Mouse (Mus musculus): ENCODE measurements around the gene Ankrd33b. TPM values are rescaled to one million over a fixed set of nuclear protein-coding genes. Genes with fewer than 3 reads are reported as not detected.

Ankrd33b gene
- total RNA-seq, 2 experiments from 2014 or later = 1.2 TPM

DNA sequence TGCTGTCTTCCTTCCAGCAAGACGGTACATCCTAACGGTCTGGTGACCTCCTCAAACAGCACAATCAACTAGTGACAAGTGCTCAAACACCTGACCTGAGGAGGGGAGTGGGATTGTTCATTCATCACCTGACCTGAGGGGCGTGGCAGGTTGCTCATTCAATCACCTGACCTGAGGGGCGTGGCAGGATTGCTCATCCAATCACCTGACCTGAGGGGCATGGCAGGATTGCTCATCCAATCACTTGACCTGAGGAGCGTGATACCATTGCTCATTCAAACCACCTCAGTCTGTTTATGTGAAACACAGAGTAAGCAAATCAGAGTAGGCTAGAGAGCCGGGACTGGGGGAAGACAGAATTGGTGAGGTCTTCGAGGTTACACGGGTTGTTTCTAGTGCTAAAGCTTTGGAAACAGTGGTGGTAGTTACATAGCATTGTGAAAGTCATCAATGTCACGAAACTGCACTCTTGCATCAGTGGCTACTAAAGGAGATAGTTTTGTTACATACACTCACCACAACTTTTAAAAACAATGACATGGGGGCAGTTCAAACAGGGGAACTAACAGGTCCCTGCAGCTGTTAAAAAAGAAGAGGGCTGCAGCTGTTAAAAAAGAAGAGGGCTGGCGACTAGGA, 28.8 kb downstream of the Ankrd33b start:
- no peak for DNase-seq

DNA sequence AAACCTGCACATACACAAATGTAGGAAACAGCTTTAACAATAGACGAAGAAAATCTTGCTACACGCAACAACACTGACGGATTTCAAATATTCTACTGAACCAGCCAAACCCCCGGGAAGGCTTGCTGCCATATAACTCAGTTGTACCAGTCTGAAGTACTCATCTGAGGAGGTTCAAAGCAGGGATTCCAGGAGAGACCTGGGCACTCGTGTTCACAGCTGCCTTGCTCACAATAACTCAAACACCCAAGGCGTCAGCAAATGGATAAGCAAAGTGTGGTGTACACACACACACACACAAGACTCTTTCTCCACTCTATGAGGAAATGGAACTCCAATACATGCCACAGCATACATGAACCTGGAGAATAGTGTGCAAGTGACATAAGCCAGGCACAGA, 29.5 kb downstream of the Ankrd33b start:
- DNase-seq = no peak

DNA sequence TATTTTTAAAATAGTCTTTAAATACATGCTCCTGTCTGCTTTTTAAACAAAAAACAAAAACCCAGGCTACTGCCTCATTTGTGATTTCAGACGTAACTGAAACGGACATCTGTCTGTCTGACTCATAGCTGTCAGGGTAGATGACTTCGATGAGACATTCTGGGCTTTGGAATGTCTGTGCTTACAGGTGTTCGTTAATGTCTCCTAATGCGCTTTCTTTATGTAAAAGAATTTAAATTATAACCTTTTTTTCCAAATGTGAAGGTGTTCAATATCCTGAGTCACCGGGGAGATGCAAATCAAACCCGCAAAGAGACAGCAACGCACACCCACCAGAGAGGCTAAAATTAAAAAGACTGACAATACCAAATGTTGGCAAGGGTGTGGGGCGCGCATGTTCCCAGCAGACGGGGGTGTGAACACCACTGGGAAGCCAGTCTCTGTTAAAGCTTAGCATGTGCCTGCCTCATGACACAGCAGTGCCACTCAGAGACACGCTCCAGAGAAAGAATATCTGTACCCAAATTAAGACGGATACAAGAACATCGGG, 30.3 kb downstream of the Ankrd33b start:
- no peak for DNase-seq

DNA sequence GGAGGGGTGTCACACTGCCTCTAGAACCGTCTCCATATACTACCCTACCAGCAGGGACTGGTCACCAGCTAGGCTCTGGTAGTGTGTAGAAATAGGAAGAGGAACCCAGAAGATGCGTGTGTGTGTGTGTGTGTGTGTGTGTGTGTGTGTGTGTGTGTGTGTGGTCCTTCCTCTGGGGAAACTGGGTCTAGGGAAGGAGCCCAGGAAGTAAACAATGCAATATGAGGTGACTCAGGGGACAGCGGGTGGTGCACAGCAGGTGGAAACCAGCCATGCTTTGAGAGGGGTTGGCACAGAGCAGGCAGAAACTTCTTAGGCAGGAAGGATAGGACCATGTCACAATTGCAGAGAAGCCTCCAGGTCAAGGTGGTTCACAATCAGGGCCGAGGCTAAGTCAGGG, 30.8 kb downstream of the Ankrd33b start:
- DNase-seq = no peak

DNA sequence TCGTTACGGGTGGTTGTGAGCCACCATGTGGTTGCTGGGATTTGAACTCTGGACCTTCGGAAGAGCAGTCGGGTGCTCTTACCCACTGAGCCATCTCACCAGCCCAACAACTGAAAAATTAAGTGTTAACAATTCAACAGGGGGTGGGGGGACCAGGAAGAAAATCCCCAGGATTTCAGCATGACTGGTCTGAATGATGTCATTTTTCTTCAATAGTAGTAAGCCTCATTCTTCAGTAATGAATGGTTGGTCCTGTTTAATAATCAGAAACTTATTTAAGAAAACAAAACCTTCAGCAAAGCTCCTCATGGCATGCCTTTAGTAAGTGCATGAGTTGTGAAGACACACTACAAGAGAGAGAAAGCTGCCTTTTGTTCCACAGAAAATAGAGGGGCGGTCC, 32.7 kb downstream of the Ankrd33b start:
- DNase-seq = no peak

DNA sequence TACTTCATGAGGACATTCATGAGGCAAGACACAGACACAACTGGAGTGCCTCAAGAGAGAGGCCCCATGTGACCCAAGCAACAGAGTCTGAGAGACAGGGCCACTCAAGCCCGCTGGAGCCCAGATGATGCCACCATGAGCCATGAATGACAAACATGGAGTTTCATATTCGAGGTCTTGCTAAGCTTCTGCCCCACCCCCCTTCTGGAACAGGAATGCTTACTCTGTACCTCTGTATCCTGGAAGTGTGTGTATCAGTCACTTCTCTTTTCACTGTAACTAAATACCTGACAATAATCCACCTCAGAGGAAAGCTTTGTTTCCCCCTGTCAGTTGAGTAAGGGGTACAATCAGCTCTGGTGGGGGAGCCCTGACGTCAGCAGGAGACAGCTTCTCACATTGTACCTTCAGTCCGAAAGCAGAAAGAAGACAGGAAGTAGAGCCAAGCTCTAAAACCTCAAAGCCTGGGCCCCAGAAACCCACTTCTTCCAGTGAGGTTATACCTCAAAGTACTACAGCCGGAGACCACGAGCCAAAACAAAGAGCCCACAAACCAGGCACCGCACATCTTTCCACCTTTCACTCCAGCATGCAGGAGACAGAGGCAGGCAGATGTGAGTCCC, 34.9 kb downstream of the Ankrd33b start:
- DNase-seq = no peak

DNA sequence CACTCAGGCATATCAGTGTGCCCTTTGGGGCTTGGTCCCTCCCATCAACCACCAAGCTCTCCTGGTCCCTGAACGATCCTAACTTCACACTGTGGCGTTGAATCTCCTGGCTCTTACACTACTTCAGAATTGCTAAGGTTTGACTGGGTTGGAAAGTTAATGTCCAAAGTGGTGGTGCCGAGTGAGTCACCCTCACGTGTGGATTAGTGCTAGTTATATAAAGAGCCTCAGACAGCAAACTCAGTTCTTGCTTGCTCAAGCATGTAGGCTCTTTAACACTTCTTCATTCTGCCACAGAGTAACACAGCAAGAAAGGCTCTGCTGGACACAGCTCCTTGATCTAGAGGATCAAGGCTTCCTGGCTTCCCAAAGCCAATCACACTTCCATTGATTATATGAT, 35.8 kb downstream of the Ankrd33b start:
- no peak for DNase-seq

DNA sequence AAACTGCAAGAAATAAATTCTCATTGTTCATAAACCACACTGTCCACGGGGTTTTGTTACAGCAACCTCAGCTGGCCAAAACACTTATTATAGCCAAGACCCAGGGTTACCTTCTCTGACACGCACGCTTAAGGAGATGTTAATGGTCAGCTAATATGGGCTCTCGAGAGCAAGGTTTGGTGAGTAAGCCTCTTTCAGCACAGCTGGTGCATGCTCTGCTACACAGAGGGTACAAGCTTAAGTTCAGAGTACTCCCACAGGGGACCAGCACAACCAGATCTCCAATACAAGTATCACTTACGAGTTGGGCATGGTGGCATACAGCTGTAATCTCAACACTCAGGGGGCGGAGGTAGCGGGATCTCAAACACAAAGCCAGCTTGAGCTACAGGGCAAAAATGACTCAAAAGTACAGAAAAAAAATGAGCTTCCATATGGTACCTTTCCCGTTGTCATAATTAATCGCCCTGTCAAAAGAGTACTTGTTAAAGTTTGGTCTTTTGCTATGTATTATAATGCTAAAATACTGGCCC, 39.4 kb downstream of the Ankrd33b start:
- DNase-seq = no peak

DNA sequence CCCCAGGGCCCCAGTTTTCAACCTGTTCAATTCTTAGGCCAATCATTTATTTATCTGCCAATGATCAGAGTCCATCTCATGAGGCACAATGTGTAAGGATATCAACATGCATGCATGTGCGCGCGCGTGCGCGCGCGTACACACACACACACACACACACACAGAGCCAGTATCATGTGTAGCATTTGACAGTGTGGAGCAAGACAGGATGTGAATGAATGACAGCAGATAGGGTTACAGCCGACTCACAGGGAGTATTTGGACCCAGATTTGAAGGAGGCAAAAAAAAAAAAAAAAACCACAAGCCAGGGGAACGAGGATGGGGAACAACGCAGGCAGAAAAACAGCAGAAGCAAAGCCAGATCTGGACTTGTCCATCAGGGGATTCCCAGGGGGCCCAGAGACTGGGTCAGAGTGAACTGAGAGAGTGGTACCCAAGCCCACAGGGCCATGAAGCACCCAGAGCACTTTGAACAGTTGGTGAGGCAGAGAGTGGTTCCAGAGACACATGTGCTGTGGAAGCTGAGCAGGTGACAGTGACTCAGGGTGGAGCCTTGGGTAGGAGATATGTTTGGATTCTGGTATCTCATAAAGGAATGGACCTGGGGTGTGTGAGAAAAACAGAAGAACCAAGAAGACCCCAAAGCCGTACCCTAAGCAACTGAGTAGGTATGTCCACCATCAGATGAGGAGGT, 41.7 kb downstream of the Ankrd33b start:
- no peak for DNase-seq

DNA sequence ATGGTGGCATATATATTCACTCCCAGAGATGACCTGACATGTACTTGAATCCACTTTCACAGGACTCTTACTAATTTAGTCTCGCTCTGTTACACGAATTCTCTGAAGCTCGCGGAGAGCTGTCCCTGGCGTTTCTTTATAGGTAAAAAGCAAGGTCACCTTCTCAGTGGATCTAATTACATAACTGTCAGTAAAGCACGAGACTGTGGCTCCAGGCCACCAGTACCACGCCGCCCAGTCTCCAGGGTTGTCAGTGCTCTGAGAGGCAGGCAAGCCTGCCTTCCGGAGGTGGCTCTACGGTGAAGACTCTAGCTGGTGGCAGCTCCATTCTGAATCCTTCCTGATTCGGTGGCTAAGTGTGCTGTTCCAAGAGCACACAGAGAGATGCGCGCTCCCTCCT, 43.0 kb downstream of the Ankrd33b start:
- no peak for DNase-seq

DNA sequence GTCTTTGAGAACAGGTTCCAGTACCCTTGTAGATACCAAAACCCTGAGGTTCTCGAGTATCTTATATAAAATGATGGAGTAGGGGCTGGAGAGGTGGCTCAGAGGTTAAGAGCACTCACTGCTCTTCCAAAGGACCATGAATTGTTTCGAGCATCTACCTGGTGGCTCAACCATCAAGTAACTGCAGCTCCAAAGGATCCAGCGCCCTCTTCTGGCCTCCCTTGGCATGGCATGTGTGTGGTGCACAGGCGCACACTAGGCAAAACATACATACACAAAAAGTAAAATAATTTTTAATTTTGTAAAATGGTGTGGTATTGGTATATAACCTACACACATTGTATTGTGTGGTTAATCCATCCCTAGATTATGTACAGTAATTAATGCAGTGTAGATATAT, 43.8 kb downstream of the Ankrd33b start:
- DNase-seq = no peak

DNA sequence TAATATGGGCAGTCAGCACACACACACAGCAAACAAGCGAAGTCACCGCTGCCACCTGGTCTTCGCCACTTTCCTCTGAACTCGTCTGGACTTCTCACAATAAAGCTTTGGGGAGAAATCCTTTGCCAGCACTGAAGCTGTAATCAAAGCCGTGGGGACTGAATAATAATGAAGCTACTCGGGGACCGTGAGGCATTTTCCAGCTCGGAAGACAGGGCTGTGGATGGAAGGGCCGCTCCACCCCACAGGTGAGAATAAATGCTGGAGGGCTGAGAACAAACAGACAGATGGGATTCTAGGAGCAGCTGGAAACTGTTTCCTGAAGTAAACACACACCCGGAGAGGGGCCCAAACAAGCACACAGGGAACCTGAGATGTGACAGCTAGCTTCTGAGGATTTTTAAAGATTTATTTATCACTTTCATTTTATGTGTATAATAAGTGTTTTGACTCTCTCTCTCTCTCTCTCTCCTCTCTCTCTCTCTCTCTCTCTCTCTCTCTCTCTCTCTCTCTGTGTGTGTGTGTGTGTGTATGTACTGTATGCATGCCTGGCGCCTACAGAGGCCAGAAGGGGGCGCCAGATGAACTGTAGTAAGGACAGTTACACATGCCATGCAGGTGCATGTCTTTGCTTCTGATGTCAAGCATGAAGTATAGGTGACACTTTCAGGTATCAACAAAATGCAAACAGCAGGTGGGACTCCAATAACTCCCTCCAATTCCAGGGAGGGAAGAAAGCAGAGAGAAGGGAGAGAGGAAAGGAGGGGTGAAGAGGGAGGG, 46.7 kb downstream of the Ankrd33b start:
- DNase-seq = no peak

DNA sequence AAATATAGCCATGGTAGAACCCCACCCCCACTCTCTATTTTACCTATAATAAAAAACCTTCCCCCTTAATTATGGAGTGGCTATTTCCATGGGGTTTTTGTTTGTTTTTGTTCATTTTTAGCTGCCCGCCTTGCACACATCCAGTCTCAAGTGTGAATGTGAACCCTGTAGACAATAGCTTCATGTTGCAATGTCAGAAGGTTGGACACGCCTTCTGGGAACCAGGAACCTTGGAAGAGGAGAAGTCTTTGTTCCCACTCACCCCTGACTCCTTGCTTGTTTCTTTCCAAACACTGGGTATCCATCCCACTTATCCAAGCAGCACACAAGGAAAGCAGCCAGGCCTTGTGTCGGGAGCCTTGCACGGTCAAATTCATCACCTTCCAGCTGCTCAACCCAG, 48.5 kb downstream of the Ankrd33b start:
- DNase-seq = no peak

DNA sequence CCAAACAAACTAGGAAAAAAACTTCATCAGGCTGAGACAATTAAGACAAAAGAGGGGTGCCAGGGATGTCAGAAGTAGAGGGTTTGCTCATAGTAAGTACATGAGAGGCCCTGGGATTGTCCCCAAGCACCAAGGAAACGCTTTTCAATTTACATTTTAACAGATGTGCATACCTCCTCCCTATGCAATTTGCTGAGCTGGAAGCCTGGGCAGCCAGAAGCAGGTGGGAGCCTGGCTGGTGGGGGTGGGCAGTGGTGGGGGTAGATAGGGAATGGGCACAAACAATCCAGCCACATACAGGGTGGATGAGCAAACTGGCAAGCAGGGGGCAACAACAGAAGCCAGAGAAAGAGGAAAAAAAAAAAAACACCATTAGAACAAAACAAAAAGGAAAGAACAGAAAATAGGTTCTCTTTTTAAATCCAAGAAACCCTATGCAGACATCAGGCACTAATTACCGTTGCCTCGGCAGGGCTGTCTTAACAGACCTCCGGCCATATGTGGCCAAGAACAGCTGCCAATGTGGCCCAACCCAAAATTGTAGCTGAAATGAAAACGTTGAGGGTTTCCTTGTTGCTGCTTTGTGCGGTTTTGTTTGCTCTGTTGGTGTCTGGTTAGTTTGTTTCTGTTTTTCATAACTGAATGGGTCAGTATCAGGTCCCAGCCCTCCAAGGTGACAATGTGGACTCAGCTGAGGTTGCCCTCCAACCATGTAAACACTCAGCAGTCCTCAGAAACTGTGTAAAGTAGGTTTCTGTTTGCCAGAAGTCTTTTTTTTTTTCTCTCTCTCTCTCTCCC, 49.2 kb downstream of the Ankrd33b start:
- no peak for DNase-seq

DNA sequence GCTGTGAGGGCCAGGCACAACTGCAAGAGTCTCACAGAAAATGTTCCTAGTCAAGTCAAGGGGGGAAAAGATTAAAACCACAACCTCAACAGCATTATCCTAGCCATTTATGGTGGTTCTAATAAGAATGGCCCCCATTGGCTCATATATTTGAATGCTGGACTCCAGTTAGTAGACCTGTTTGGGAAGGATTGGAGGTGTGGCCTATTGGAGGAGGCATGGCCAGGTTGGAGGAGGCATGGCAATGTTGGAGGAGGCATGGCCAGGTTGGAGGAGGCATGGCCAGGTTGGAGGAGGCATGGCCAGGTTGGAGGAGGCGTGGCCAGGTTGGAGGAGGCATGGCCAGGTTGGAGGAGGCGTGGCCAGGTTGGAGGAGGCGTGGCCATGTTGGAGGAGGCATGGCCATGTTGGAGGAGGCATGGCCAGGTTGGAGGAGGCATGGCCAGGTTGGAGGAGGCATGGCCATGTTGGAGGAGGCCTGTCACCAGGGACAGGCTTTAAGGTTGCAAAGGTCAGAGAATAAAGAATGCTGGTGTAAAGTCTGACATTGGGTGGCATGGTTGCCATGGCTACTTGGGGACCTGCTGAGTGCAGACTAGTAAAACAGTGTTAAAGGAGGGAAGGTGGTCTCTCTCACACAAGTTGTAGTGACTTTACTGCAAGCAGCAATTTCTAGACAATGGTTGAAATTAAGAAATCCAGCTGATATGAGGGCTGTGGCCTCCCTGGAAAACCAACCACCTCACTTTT, 50.3 kb downstream of the Ankrd33b start:
- DNase-seq = no peak

DNA sequence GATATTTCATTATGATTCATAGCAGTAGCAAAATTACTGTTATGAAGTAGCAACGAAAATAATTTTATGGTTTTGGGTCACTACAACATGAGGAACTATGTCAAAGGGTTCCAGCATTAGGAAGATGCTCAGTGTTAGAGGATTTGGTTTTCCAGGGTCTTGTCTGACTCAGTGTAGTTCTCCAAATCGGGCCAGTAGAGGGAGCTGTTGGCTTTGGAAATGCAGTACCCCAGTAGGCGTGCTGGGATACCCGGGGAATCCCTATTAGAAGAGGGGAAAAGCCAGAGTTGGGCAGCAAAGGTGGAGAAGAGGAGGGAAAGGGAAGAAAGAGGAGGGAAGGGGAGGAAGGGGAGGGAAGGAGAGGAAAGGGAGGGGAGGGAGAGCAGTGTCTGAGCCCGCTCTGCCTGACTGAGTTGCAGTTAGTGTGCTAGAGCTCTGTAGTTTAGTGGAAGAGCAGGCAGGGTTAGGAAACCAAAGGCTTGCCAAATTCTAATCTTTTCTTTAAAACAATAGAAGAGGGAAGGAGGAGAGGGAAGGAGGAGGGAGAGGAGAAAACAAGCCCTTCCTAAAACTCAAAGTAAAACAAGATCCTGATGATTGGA, 51.8 kb downstream of the Ankrd33b start:
- peak; percentile 84 to 88 for DNase-seq

DNA sequence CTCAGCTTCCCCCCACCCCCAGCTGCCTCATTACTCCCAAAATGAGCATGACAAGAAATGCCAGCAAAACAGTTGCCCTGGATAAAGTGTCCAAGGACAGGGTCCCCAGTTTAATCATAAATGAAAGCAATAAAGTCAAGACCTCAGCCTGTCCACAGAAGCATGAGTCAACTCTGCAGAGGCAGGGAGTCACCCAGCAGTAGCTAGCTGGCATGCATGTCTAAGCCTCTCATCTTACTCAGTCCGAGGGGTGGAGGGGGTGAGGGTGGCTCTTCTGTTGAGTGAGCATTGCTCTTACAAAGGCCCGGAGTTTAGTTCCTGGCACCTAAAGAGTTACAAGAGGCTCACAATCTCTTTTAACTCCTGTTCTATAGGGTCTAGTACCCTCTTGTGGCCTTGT, 55.5 kb downstream of the Ankrd33b start:
- DNase-seq = peak in 1 of 2 experiments; percentile 3

DNA sequence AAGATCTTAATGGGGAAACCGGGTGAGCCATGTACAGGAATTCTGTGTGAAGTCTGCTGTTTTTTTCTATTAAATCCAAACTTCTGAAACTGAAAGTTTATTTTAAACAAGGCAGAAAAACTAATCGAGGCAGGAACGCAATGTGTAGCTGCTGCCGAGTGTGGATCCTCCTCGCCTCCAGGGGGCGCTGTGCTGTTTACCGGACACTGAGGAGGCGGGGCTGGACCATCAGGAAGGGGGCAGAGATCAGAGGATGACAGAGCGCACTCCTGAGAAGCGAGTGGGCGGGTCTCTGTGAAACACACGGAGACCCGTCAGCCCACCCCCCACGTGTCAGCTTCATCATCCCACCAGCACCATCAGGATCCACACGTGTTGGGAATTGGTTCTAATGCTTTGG, 58.0 kb downstream of the Ankrd33b start:
- DNase-seq = peak in 1 of 2 experiments; percentile 7

DNA sequence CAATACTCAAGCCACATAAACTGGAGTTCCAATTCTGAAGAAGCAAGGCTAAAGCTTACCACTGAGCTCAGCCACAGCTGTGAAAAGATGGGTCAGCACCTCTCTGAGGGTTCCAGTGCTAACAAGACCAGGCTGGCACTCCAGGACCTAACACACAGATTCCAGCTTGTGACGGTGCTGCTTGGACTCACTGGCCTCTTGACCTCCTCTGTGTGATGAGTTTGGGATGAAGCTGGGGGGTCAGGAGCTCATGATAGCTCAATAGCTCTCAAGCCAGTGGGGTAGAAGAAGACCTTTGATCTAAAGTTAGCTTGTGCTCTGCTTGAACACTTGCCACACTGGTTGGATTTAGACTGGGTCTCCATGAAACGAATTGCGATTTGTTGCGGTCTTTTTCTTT, 60.8 kb downstream of the Ankrd33b start:
- no peak for DNase-seq

DNA sequence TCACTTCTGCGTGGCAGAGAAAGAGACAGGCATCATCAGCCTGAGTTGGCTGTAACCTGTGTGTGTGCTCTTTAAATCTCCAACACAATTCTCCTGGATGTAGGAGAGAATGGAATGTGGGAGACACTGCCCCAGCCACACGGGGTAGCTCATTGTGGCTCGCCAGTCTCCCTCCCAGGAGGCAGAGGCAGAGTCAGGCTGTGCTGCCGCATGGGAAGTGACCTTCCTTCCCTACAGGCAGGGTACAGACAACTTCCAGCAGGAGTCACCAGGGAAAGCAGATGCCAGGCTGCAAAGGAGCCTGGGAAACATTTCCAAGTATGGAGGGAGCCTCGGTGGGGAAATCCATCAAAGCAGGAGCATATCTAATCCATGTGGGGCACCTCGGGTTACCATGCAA, 62.3 kb downstream of the Ankrd33b start:
- DNase-seq = no peak

All from adrenal gland, postnatal 36 days (tissue).